Mouse (Mus musculus) hindbrain, embryonic 12.5 days (tissue): ENCODE measurements around the gene Mycbp. TPM values are rescaled to one million over a fixed set of nuclear protein-coding genes. Genes with fewer than 3 reads are reported as not detected.
A peak's percentile ranks its signal among the peaks of the same experiment; 100 is the strongest.
"Not testable (repeated sequence)": the region's sequence is repeated elsewhere in the genome, so short reads cannot be mapped to it uniquely, and the experiment has no call there.

Experiments
- ATAC-seq: fragments of 200-750 bp; cut with Nextera tagmentation; 2 replicates; pipeline ENCODE4 v1.8.0; 2017; ENCODE audit warnings: moderate TSS enrichment; ENCODE audit not compliant: low FRiP score
- H3K27ac ChIP-seq: fragments of 300-500 bp; sonication (generic); 2 replicates; pipeline ENCODE4 v1.5.1; 2016; ENCODE audit warnings: mild to moderate bottlenecking
- H3K27me3 ChIP-seq: fragments of 300-500 bp; sonication (generic); 2 replicates; pipeline ENCODE4 v1.6.1; 2016; ENCODE audit warnings: mild to moderate bottlenecking
- H3K36me3 ChIP-seq: fragments of 300-500 bp; sonication (generic); 2 replicates; pipeline ENCODE4 v1.6.1; 2016; ENCODE audit warnings: mild to moderate bottlenecking
- H3K4me1 ChIP-seq: fragments of 300-500 bp; sonication (generic); 2 replicates; pipeline ENCODE4 v1.6.1; 2016
- H3K4me2 ChIP-seq: fragments of 300-500 bp; sonication (generic); replicated peaks from 2 replicates; pipeline ENCODE4 v1.6.1; 2016; ENCODE audit warnings: mild to moderate bottlenecking
- H3K4me3 ChIP-seq: fragments of 300-500 bp; sonication (generic); 2 replicates; pipeline ENCODE4 v1.5.1; 2016; ENCODE audit warnings: mild to moderate bottlenecking
- H3K9ac ChIP-seq: fragments of 300-500 bp; sonication (generic); 2 replicates; pipeline ENCODE4 v1.6.1; 2016; ENCODE audit warnings: mild to moderate bottlenecking, moderate library complexity
- H3K9me3 ChIP-seq: fragments of 300-500 bp; sonication (generic); replicated peaks from 2 replicates; pipeline ENCODE4 v1.6.1; 2016; ENCODE audit warnings: mild to moderate bottlenecking
- WGBS: fragments of 180-500 bp; shearing (Covaris S2); methylation state at CpG from one replicate; pipeline ENCODE4 v1.1.7; 2016; 5-methylcytosine and 5-hydroxymethylcytosine counted together
- polyA plus RNA-seq: library from polyadenylated mRNA; unstranded; fragments of >200 nt; fragmentation: Nextera tagmentation; extraction: Ambion mirVana; gene quantifications from 2 replicates; pipeline ENCODE4 v1.2.1, GENCODE M21; 2016

Gene Mycbp
- polyA plus RNA-seq, 1 experiment from 2014 or later, result 56.1 TPM

DNA sequence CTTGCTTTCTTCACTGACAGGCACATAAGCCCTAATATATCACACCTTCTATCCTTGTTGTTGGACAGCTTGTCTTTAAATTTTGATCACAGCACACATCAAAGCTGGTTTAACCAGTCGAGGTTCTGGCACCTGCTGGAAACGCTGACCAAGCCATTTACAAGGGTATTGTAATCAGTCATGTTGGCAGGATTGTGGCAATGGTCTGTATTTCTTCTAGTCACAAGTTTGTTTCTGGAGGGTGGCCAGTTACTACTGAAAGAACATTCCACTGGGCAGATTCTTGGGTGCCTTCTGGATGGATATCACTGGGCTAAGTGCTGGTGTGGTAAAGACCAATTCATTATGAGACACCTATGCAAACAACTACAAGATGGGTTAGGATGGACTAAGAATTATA is 7.8 kb downstream of the Mycbp start:
- no peaks in the 10 kb centered on the region for H3K9me3 ChIP-seq
- no peak overlapping the region for H3K4me3 ChIP-seq
- no peaks in the 10 kb centered on the region for H3K27me3 ChIP-seq
- H3K27ac ChIP-seq, result no peak overlapping the region
- no peak for ATAC-seq
- WGBS, result 74% methylated on average over 2 of the region's 2 CpGs
- no peak overlapping the region for H3K9ac ChIP-seq
- peaks cover 14% of the 10 kb centered on the region for H3K4me1 ChIP-seq
- peaks cover 20% of the 10 kb centered on the region for H3K36me3 ChIP-seq
- H3K4me2 ChIP-seq, result no peak overlapping the region

DNA sequence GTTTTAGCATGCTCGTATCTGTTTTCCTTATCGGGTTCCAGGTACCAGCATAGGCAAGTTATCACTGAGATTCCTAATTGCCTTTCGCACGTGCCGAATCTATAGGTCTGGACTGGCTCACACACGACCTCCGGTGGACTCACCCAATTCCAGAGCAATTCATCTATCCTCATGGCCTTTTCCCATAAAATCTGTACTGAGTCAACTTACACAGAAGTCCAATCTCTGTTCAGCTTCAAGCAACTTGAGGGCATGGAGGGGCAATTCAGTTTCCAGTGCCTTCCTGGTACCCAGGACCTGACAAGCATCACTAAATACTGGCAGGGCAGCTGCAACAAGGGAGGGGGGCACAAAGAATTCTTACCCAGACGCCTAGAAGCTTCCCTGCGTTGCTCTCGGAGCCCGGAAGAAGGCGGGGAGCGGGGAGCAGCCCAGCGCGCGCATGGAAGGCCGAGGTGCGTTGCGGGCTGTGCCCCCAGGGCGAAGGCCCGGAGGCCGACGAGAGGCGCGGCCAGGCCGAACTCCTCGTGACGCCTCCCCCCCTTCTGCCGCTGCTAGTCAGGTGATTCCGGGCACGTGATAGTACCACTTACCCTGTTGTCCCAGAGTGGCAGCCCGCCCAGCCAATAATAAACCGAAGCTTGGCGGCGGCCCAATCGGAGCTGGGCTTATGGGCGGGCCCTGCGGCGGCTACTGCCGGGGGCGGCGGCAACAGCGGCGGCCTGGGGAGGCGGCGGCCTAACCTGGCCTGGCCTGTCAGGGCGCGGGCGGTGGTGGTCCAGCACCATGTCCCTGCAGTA is 12.3 kb downstream of the Mycbp start, which contains the start of gene Rragc:
Gene Rragc (plus strand): TSS at position 699 of the 800 bp plus-strand sequence.
- H3K36me3 ChIP-seq, result peaks cover 29% of the 10 kb centered on the region
- peak within 1 kb of the TSS; percentile 98 for H3K4me3 ChIP-seq
- H3K9ac ChIP-seq, result peak within 1 kb of the TSS; percentile 96
- peak; percentile 99 for ATAC-seq
- no peaks in the 10 kb centered on the region for H3K9me3 ChIP-seq
- 1% methylated on average over 46 of the region's 49 CpGs for WGBS
- peaks cover 27% of the 10 kb centered on the region for H3K4me1 ChIP-seq
- peak within 1 kb of the TSS; percentile 93 for H3K4me2 ChIP-seq
- H3K27ac ChIP-seq, result peak within 1 kb of the TSS; percentile 86
- H3K27me3 ChIP-seq, result no peaks in the 10 kb centered on the region

DNA sequence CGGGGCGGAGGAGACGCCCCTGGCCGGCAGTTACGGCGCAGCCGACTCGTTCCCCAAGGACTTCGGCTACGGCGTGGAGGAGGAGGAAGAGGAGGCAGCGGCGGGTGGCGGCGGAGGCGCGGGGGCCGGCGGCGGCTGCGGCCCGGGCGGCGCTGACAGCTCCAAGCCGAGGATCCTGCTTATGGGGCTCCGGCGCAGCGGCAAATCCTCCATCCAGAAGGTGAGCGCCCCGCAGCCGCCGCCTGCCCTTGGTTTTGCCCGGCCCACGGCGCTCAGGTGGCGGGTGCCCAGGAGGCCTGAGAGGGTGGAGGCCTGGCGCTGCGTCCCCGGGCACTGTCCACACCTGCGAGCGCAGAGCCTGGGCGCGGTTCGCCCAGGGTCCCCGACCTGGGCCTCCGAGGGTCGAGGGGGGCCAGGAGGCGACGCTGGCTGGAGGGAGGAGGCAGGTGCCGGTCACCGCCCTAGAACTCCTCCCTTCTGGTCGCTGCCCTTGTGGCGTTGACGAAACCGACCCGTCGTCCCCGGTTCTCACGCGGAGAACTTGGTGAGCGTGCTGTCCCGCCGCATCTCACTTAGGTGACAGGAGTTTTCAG is 13.0 kb downstream of the Mycbp start, which contains the start of gene 4930535I16Rik:
Gene 4930535I16Rik (minus strand): TSS at position 475 of the 593 bp plus-strand sequence.
- peak within 1 kb of the TSS; percentile 98 for H3K4me3 ChIP-seq
- H3K9ac ChIP-seq, result peak within 1 kb of the TSS; percentile 96
- H3K36me3 ChIP-seq, result peaks cover 29% of the 10 kb centered on the region
- H3K27ac ChIP-seq, result peak within 1 kb of the TSS; percentile 86
- H3K4me1 ChIP-seq, result peaks cover 27% of the 10 kb centered on the region
- no peaks in the 10 kb centered on the region for H3K9me3 ChIP-seq
- 0% methylated on average over 49 of the region's 63 CpGs for WGBS
- H3K4me2 ChIP-seq, result peak within 1 kb of the TSS; percentile 93
- peak; percentile 55 for ATAC-seq
- H3K27me3 ChIP-seq, result no peaks in the 10 kb centered on the region

DNA sequence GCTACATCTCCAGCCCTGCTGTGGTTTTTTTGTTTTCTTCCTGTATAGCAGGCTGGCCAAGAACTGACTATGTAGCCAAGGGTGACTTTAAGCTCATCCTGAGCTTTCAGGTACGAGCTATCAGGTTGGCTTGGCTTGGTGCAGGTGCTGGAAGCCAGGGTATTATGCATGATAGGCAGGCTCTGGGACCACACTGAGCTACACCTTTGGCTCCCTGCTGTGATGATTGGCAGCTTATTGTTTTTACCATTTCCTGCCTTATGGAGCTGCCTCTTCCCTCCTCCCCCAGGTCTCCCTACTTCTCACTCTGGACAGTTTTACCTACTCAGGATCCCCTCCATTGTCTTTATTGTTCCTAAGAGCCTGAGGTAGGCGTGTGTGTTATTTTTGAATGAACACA is 14.2 kb downstream of the Mycbp start:
- H3K27ac ChIP-seq, result no peak overlapping the region
- H3K4me3 ChIP-seq, result peak overlapping the region; percentile 98; the same call in 1 of the 2 replicates
- no peak for ATAC-seq
- peaks cover 33% of the 10 kb centered on the region for H3K36me3 ChIP-seq
- H3K9ac ChIP-seq, result peak overlapping the region; percentile 96
- H3K9me3 ChIP-seq, result no peaks in the 10 kb centered on the region
- peaks cover 27% of the 10 kb centered on the region for H3K4me1 ChIP-seq
- no peaks in the 10 kb centered on the region for H3K27me3 ChIP-seq
- WGBS, result 59% methylated on average over 2 of the region's 2 CpGs
- H3K4me2 ChIP-seq, result peak overlapping the region; percentile 93

DNA sequence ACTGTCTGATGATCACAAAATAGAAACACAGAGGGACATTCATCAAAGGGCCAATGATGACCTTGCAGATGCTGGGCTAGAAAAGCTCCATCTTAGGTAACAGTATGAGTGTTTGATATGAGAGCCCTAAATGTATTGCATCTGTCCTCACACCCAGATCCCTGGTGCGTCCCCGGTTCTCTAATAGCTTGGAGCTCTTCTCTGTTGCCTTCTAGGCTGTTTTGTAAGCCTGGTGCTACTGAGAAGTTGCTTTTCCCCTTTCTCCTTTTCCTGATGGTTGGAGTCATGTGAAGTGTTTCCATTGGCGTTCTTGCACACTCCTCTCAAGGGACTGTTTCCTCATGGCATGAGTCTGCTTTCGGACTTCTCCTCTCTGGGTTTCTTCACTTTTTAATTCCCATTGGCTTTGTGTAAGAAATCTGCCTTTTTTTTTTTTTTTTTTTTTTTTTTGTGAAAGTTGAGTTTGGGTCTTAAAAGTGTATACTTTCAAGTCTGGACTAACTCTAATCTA is 16.5 kb downstream of the Mycbp start:
- no peak for ATAC-seq
- no peak overlapping the region for H3K4me2 ChIP-seq
- H3K9me3 ChIP-seq, result no peaks in the 10 kb centered on the region
- H3K36me3 ChIP-seq, result peaks cover 49% of the 10 kb centered on the region
- 90% methylated on average over 4 of the region's 4 CpGs for WGBS
- no peak overlapping the region for H3K4me3 ChIP-seq
- no peak overlapping the region for H3K27ac ChIP-seq
- peaks cover 18% of the 10 kb centered on the region for H3K4me1 ChIP-seq
- no peak overlapping the region for H3K9ac ChIP-seq
- H3K27me3 ChIP-seq, result no peaks in the 10 kb centered on the region

DNA sequence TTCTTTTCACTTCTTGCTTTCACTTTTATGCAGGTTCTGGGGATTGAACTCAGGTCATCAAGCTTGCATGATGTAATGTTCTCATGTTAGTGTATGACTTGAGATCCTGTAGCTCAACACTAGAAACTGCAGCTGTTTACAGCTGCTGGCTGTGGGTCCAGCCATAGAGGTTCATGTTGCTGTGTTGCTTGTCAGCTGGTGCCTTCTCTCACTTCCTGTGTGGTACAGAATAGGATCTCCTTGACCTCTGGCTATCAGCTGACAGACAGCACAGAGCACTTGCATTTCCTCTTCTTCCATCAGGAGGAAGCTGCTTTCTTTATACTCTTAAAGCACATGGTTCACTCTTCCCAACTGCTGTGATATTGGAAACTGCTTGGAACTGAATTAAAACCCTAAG is 23.3 kb downstream of the Mycbp start:
- Histone ChIP-seq H3K9ac (no peak overlapping the region), H3K4me3 (no peak overlapping the region), H3K9me3 (no peaks in the 10 kb centered on the region), H3K4me2 (no peak overlapping the region), H3K36me3 (peaks cover 76% of the 10 kb centered on the region), H3K27me3 (no peaks in the 10 kb centered on the region), H3K27ac (no peak overlapping the region), H3K4me1 (no peaks in the 10 kb centered on the region)
- no peak for ATAC-seq

DNA sequence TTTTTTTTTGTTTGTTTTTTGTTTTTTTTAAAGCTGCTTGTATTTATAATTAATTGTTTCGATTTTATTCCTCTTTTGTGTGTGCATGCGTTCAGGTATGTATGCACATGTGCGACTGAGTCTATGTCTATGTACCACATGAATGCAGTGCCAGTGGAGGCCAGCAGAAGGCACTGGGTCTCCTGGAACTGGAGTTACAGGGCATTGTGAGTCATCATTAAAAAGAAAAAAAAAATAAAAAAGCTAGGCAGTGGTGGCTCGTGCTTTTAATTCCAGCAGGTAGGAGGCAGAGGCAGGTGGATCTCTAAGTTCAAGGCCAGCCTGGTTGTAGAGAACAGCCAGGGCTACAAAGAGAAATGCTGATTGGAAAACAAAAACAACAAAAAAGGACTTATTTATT is 25.4 kb downstream of the Mycbp start:
- WGBS, result 95% methylated on average over 4 of the region's 4 CpGs
- Histone ChIP-seq H3K4me1 (no peaks in the 10 kb centered on the region), H3K4me2 (no peak overlapping the region), H3K27ac (no peak overlapping the region), H3K36me3 (peaks cover 75% of the 10 kb centered on the region), H3K9ac (no peak overlapping the region), H3K27me3 (no peaks in the 10 kb centered on the region), H3K9me3 (no peaks in the 10 kb centered on the region), H3K4me3 (no peak overlapping the region)
- no peak for ATAC-seq

DNA sequence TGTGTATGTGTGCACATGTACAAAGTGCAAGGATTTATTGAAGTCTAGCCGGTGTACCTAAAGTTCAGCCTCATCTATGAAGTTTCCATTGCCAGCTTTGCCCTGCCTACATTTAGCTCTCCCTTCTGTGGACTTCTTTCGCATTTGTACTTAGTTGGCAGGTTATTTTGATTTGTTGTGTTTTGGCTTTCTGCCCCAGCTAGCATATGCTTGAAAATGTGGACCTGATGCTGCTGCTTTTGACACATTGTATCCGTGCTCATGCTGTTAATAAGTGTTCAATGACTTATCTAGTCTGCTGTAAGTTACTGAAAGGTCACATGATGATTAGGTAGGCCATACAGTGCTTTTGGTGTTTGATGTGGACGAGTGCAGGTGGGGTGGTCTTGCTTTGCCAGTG is 29.7 kb downstream of the Mycbp start:
- Histone ChIP-seq H3K27me3 (no peaks in the 10 kb centered on the region), H3K4me3 (no peak overlapping the region), H3K4me2 (no peak overlapping the region), H3K9ac (no peak overlapping the region), H3K27ac (no peak overlapping the region), H3K4me1 (no peaks in the 10 kb centered on the region), H3K9me3 (no peaks in the 10 kb centered on the region), H3K36me3 (peaks cover 72% of the 10 kb centered on the region)
- 93% methylated on average over 4 of the region's 4 CpGs for WGBS
- no peak for ATAC-seq

DNA sequence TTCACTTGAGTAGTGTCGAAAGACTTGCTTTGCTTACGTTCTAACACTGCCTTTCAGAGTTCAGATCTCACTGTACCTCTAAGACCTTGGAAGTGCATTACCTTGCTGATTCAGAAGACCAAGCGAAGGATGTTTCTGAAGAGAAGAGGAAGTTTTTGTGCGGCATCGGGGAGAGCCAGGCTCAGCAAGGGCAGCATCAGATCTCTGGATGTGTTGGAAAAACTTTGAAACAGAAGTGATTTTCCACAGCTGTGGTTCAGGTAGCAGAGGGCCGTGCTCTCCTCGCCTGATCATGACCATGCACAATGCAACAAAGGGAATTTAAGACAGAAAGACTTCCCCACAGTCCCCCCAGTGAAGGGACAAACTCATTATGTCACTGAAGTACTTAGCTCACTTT is 31.4 kb downstream of the Mycbp start:
- H3K9me3 ChIP-seq, result no peaks in the 10 kb centered on the region
- ATAC-seq, result no peak
- H3K36me3 ChIP-seq, result peaks cover 55% of the 10 kb centered on the region
- H3K4me1 ChIP-seq, result no peaks in the 10 kb centered on the region
- H3K4me2 ChIP-seq, result no peak overlapping the region
- 94% methylated on average over 7 of the region's 7 CpGs for WGBS
- H3K9ac ChIP-seq, result no peak overlapping the region
- H3K27ac ChIP-seq, result no peak overlapping the region
- no peaks in the 10 kb centered on the region for H3K27me3 ChIP-seq
- H3K4me3 ChIP-seq, result no peak overlapping the region

DNA sequence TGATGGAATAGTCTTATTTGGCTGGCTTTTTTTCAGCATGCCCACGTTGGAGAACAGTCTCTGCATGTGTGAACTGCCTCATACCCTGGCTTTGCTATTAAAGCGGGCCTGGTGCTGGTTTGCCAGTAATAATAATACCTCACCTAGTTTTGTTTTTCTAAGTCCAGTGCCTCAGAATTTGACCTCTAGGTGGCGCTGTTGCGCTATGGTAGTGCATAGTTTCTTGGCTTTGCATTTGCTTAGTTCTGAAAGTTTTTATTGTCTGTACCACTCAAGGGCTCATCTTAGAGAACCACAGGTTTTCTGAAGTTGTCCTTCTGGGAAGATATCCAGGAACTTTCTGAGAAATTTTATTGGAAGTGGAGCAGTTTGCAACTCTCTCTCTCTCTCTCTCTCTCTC is 35.2 kb downstream of the Mycbp start:
- Histone ChIP-seq H3K36me3 (peaks cover 24% of the 10 kb centered on the region), H3K4me1 (no peaks in the 10 kb centered on the region), H3K4me3 (no peak overlapping the region), H3K27me3 (no peaks in the 10 kb centered on the region), H3K27ac (no peak overlapping the region), H3K9me3 (no peaks in the 10 kb centered on the region), H3K9ac (no peak overlapping the region), H3K4me2 (no peak overlapping the region)
- no peak for ATAC-seq
- WGBS, result 7% methylated on average over 4 of the region's 4 CpGs

DNA sequence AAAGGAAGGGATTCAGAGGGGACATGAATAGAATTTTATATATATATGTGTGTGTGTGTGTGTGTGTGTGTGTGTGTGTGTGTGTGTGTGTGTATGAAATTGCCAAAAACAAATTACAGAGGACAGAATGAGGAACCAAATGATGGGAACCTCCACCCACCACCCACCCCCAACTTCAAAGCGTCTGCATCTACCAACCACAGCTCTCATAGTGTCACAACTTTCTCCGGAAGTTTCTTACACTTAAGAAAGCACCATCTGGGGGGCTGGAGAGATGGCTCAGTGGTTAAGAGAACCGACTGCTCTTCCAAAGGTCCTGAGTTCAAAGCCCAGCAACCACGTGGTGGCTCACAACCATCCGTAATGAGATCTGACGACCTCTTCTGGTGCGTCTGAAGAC is 36.2 kb downstream of the Mycbp start:
- WGBS, result 82% methylated on average over 7 of the region's 7 CpGs
- H3K4me1 ChIP-seq, H3K4me3 ChIP-seq, H3K9me3 ChIP-seq, H3K27ac ChIP-seq, H3K9ac ChIP-seq, H3K27me3 ChIP-seq, ATAC-seq, H3K4me2 ChIP-seq: not testable (repeated sequence)
- H3K36me3 ChIP-seq, result peaks cover 15% of the 10 kb centered on the region

DNA sequence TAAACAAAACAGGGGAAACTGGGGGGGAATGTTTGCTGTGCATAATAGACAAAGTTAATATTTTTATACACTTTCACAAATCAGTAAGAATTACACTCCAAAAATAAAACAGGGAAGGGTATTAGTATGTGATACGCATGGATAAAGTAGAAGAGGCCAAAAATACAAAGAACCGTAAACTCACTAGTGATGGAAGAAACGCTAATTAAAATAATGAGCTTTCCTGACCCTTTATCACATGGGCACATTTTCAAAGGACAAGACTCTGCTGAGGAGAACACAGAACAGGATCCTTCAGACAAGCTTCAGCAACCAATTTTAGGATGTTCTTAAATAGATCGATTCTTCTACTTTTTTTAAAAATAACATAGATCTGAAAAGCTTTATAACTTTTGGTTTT is 42.1 kb downstream of the Mycbp start:
- ATAC-seq, result no peak
- no peak overlapping the region for H3K4me3 ChIP-seq
- H3K4me2 ChIP-seq, result no peak overlapping the region
- 0 out of 2 replicates have a peak, but pooled peaks cover 7% of the 10 kb centered on the region for H3K27me3 ChIP-seq
- H3K9ac ChIP-seq, result no peak overlapping the region
- H3K36me3 ChIP-seq, result no peaks in the 10 kb centered on the region
- WGBS, result 87% methylated on average over 4 of the region's 4 CpGs
- H3K9me3 ChIP-seq, result no peaks in the 10 kb centered on the region
- H3K27ac ChIP-seq, result no peak overlapping the region
- no peaks in the 10 kb centered on the region for H3K4me1 ChIP-seq
